Mouse (Mus musculus) kidney, postnatal 0 days (tissue): ENCODE measurements around the gene Nmur1. TPM values are rescaled to one million over a fixed set of nuclear protein-coding genes. Genes with fewer than 3 reads are reported as not detected.

Experiments used
- ATAC-seq: fragments of 200-750 bp; cut with Nextera tagmentation; replicated peaks from 2 replicates; pipeline ENCODE4 v1.8.0; 2017; ENCODE audit warnings: low read depth, moderate number of reproducible peaks, moderate TSS enrichment, moderate library complexity; ENCODE audit not compliant: low FRiP score
- DNase-seq: peaks from one replicate; pipeline ENCODE4 v3.0.0-alpha.2; 2016; ENCODE audit warnings: low spot score
- H3K27ac ChIP-seq: fragments of 300-500 bp; sonication (generic); 2 replicates; pipeline ENCODE4 v1.5.1; 2014; ENCODE audit warnings: mild to moderate bottlenecking
- H3K27me3 ChIP-seq: fragments of 300-500 bp; sonication (generic); 2 replicates; pipeline ENCODE4 v1.6.1; 2014; ENCODE audit warnings: low read length, mixed read lengths; ENCODE audit not compliant: insufficient read depth
- H3K36me3 ChIP-seq: fragments of 300-500 bp; sonication (generic); 2 replicates; pipeline ENCODE4 v1.6.1; 2014; ENCODE audit warnings: low read length, mixed read lengths; ENCODE audit not compliant: insufficient read depth
- H3K4me1 ChIP-seq: fragments of 300-500 bp; sonication (generic); replicated peaks from 2 replicates; pipeline ENCODE4 v1.6.1; 2014; ENCODE audit warnings: antibody characterized with exemption, low read length, mixed read lengths; ENCODE audit not compliant: insufficient read depth
- H3K4me2 ChIP-seq: fragments of 300-500 bp; sonication (generic); 2 replicates; pipeline ENCODE4 v1.6.1; 2014; ENCODE audit warnings: mild to moderate bottlenecking, low read length, moderate library complexity, mixed read lengths
- H3K4me3 ChIP-seq: fragments of 300-500 bp; sonication (generic); replicated peaks from 2 replicates; pipeline ENCODE4 v1.5.1; 2014; ENCODE audit warnings: low read depth, low read length
- H3K9ac ChIP-seq: fragments of 300-500 bp; sonication (generic); 2 replicates; pipeline ENCODE4 v1.6.1; 2014; ENCODE audit warnings: low read depth, low read length
- H3K9me3 ChIP-seq: fragments of 300-500 bp; sonication (generic); replicated peaks from 2 replicates; pipeline ENCODE4 v1.6.1; 2016; ENCODE audit warnings: low read length, inconsistent platforms, mixed read lengths
- CTCF ChIP-seq: IDR thresholded peaks from 2 replicates; pipeline ENCODE4 v1.5.1; 2016; ENCODE audit warnings: antibody characterized with exemption, low read depth, mild to moderate bottlenecking, moderate library complexity
- WGBS: fragments of 180-500 bp; shearing (Covaris S2); extraction: QIAGEN DNeasy Blood & Tissue Kit; methylation state at CpG from one replicate; pipeline ENCODE4 v1.1.7; 2014; 5-methylcytosine and 5-hydroxymethylcytosine counted together
- polyA plus RNA-seq: library from polyadenylated mRNA; unstranded; fragments of >200 nt; fragmentation: Nextera tagmentation; extraction: Ambion mirVana; gene quantifications from 2 replicates; pipeline ENCODE4 v1.2.1, GENCODE M21; 2015

Gene Nmur1
- polyA plus RNA-seq, 1 experiment from 2014 or later = not detected

DNA sequence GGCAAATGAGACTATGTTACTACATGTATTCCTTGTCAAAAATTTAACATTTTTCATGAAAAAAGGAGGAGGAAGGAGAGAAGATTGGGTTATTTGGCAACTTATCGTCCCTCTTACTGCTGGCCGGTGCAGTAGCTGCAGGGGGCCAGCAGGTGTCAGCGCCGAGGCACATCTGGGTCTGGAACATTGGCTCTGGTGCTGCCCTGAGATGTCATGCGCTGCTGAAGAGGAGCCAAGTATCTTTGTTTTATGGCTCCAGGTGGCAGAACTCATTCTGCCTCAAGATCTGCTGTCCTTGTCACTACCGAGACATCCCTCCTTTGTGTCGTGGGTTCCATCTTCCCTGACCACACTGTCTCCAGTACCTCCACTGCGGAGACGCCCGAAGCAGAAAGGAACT, 54.0 kb downstream of the Nmur1 start:
- Histone ChIP-seq H3K27ac (no peak overlapping the region), H3K36me3 (no peaks in the 10 kb centered on the region), H3K4me3 (no peak overlapping the region), H3K4me2 (no peak overlapping the region), H3K9me3 (no peaks in the 10 kb centered on the region), H3K27me3 (no peaks in the 10 kb centered on the region), H3K4me1 (no peaks in the 10 kb centered on the region), H3K9ac (no peak overlapping the region)
- ATAC-seq = 0 out of 2 replicates have a peak, but pooled peaks have one; percentile 40
- 42% methylated on average over 10 of the region's 10 CpGs for WGBS
- peak; percentile 80 for DNase-seq
- TF ChIP-seq CTCF = peak; percentile 86

GRCm38 (mm10) chr1:86368086-86368485, 57.9 kb downstream of the Nmur1 start:
- H3K4me1 ChIP-seq = no peaks in the 10 kb centered on the region
- no peak overlapping the region for H3K4me3 ChIP-seq
- 64% methylated on average over 4 of the region's 4 CpGs for WGBS
- no peak for DNase-seq
- H3K36me3 ChIP-seq = no peaks in the 10 kb centered on the region
- TF ChIP-seq CTCF = no peak
- ATAC-seq = no peak
- no peak overlapping the region for H3K9ac ChIP-seq
- H3K9me3 ChIP-seq = no peaks in the 10 kb centered on the region
- H3K27ac ChIP-seq = no peak overlapping the region
- H3K27me3 ChIP-seq = no peaks in the 10 kb centered on the region
- no peak overlapping the region for H3K4me2 ChIP-seq

DNA sequence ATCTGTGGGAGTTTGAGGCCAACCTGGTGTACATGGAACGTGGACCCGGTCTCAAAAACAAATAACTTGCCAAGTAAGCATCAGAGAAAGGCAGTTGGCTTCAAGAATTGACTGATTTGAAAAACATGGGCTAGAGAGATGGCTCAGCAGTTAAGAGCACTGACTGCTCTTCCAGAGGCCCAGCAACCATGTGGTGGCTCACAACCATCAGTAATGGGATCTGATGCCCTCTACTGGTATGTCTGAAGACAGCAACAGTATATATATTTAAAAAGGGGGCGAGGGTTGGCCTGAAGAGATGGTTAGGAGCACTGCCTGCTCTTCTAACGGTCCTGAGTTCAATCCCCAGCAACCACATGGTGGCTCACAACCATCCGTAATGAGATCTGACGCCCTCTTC, 62.4 kb downstream of the Nmur1 start:
- DNase-seq = peak; percentile 64
- H3K4me2 ChIP-seq = no peak overlapping the region
- 17% methylated on average over 6 of the region's 6 CpGs for WGBS

DNA sequence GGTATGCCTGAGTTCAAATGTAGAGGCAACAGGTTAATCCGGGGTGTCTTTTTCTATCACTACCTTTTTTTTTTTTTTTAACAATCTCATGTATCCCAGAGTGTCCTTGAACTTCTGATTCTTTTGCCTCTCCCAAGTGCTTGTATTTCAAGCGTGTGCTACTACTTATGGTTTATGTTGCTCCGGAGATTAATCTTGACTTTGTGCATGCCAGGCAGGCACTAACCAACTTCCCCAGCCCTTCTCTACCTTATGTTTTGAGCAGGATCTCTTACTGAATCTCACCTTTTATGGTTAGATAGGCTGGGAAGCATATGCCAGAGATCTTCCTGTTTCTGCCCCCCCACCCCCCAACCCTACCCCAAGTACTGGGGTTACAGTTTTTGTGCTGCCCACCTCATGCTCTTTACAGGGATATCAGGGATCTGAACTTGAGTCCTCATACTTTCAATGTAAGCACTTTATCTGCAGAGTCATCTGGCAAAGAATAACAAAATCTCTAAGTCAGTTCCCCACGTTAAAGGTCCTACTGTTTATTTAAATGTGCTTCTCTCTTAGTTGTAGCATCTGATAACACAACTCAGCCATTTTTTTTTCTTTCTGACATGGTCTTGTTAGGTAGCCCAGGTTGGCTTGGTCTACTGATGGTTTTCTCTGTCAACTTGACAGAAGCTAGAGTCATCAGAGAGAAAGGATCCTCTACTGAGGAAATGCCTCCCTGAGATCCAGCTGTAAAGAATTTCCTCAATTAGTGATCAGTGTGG, 64.0 kb downstream of the Nmur1 start:
- Histone ChIP-seq H3K9ac (no peak overlapping the region), H3K4me3 (no peak overlapping the region), H3K4me2 (no peak overlapping the region), H3K9me3 (no peaks in the 10 kb centered on the region), H3K4me1 (no peaks in the 10 kb centered on the region; the same call in 1 of the 2 replicates), H3K36me3 (peaks cover 3% of the 10 kb centered on the region; the same call in 1 of the 2 replicates), H3K27ac (no peak overlapping the region), H3K27me3 (no peaks in the 10 kb centered on the region)
- TF ChIP-seq CTCF = no peak
- ATAC-seq (no peak), DNase-seq (no peak)
- WGBS = 84% methylated on average over 4 of the region's 4 CpGs

More for the DNA sequence above, 62.4 kb downstream of the Nmur1 start:
- no peak overlapping the region for H3K4me3 ChIP-seq
- H3K27ac ChIP-seq = no peak overlapping the region
- no peaks in the 10 kb centered on the region; the same call in 1 of the 2 replicates for H3K4me1 ChIP-seq
- no peaks in the 10 kb centered on the region for H3K9me3 ChIP-seq
- TF ChIP-seq CTCF = peak; percentile 73
- no peak for ATAC-seq
- no peak overlapping the region for H3K9ac ChIP-seq
- H3K27me3 ChIP-seq = no peaks in the 10 kb centered on the region
- no peaks in the 10 kb centered on the region for H3K36me3 ChIP-seq

DNA sequence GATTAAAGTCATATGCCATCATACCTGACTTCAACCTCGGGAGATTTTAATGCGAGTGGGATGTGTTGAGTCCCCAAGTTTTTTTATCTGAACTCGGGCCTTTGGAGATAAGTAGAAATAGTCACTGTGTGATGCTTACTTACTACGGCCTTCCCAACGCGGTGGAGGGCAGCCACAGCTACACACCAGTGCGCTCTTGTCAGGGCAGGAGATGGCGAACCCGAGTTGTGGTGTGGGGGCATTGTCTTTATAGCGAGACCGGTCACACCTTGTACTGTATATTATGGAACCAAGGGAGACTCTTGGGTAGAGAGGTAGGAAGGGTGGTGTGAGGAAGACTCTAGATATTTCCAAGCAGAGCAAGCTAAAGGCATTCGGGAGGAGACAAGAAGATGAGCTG, 65.6 kb downstream of the Nmur1 start:
- 17% methylated on average over 12 of the region's 12 CpGs for WGBS
- ATAC-seq (no peak), DNase-seq (no peak)
- no peak for TF ChIP-seq CTCF
- H3K9me3 ChIP-seq = no peaks in the 10 kb centered on the region
- H3K9ac ChIP-seq = peak overlapping the region; percentile 81
- peaks cover 18% of the 10 kb centered on the region for H3K36me3 ChIP-seq
- H3K4me1 ChIP-seq = no peaks in the 10 kb centered on the region; the same call in 1 of the 2 replicates
- peak overlapping the region; percentile 78 for H3K4me3 ChIP-seq
- peak overlapping the region; percentile 88 for H3K27ac ChIP-seq
- peak overlapping the region; percentile 68 for H3K4me2 ChIP-seq
- no peaks in the 10 kb centered on the region for H3K27me3 ChIP-seq

DNA sequence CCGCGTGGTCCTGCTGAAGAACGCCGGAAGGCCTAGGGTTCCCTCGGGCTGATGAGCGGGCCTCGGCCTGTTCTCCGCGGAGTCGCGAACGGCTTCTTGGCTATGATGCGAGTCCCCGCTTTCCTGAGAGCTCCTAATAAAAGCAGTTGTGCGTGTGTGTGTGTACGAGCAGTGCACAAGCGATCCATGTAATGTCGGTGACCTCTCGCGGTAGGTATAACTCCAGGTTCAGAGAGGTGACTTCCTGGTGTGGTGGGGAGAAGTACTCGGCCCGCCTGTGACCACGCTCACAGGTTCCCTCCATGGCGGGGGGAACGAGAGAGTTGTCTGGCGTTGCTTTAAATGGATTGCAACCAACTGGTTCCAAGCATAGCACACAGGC, 66.2 kb downstream of the Nmur1 start:
- Histone ChIP-seq H3K9me3 (no peaks in the 10 kb centered on the region), H3K27me3 (no peaks in the 10 kb centered on the region), H3K9ac (peak overlapping the region; percentile 81), H3K4me1 (no peaks in the 10 kb centered on the region; the same call in 1 of the 2 replicates), H3K4me2 (peak overlapping the region; percentile 68), H3K4me3 (peak overlapping the region; percentile 78), H3K36me3 (peaks cover 24% of the 10 kb centered on the region), H3K27ac (peak overlapping the region; percentile 88)
- peak; percentile 50 for DNase-seq
- TF ChIP-seq CTCF = no peak
- ATAC-seq = peak; percentile 9
- 0% methylated on average over 24 of the region's 26 CpGs for WGBS
